Mouse (Mus musculus) cerebellum, postnatal 4 days (tissue): ENCODE measurements around the gene Gm49380.

Source experiments
- DNase-seq, 2 experiments: peaks; one replicate each; pipeline ENCODE4 v3.0.0; 2022; ENCODE audit warnings: low spot score in 2 of 2, mixed read lengths in 1 of 2

Gm49380 gene

GRCm38 (mm10) chr9:44113105-44113789 lies at the start of gene Gm49380, which contains the start of gene Rnf26:
Gm49380 (minus strand) TSS chr9:44113500.
Rnf26 (minus strand) TSS chr9:44113517.
- DNase-seq, result peak; percentile 91 to 97

- DNase-seq, result no peak
These were observed 46.6 kb upstream of the Gm49380 start for GRCm38 (mm10) chr9:44159886-44160285.

- DNase-seq, result no peak
These were observed 34.0 kb upstream of the Gm49380 start for GRCm38 (mm10) chr9:44147290-44147689.

GRCm38 (mm10) chr9:44144718-44145060 lies 31.4 kb upstream of the Gm49380 start:
- no peak for DNase-seq

GRCm38 (mm10) chr9:44144023-44144717 lies 30.9 kb upstream of the Gm49380 start:
- no peak for DNase-seq

GRCm38 (mm10) chr9:44143421-44143820 lies 30.1 kb upstream of the Gm49380 start:
- no peak for DNase-seq

- DNase-seq, result no peak
These were observed 28.7 kb upstream of the Gm49380 start for GRCm38 (mm10) chr9:44141951-44142350.

GRCm38 (mm10) chr9:44137846-44138245 lies 24.5 kb upstream of the Gm49380 start:
- DNase-seq, result no peak

- DNase-seq, result no peak
These were observed 22.6 kb upstream of the Gm49380 start for GRCm38 (mm10) chr9:44135731-44136411.

- peak in 1 of 2 experiments; percentile 48 for DNase-seq
These were observed 21.8 kb upstream of the Gm49380 start for GRCm38 (mm10) chr9:44134851-44135730.

- DNase-seq, result peak; percentile 60 to 82
These were observed 21.0 kb upstream of the Gm49380 start, which contains the start of gene Mcam for GRCm38 (mm10) chr9:44134101-44134850. Mcam (plus strand) TSS chr9:44134469.

GRCm38 (mm10) chr9:44133287-44133686 lies 20.0 kb upstream of the Gm49380 start:
- DNase-seq, result no peak

GRCm38 (mm10) chr9:44132200-44132599 lies 18.9 kb upstream of the Gm49380 start:
- DNase-seq, result no peak

- DNase-seq, result no peak
These were observed 17.9 kb upstream of the Gm49380 start for GRCm38 (mm10) chr9:44131276-44131590.

GRCm38 (mm10) chr9:44130581-44131275 lies 17.4 kb upstream of the Gm49380 start:
- DNase-seq, result no peak

GRCm38 (mm10) chr9:44130034-44130433 lies 16.7 kb upstream of the Gm49380 start:
- peak in 1 of 2 experiments; percentile 27 for DNase-seq

GRCm38 (mm10) chr9:44129633-44130032 lies 16.3 kb upstream of the Gm49380 start:
- no peak for DNase-seq

- DNase-seq, result no peak
These were observed 14.1 kb upstream of the Gm49380 start for GRCm38 (mm10) chr9:44127351-44127801.

GRCm38 (mm10) chr9:44126746-44127145 lies 13.4 kb upstream of the Gm49380 start:
- DNase-seq, result no peak
